Mouse (Mus musculus) heart, postnatal 0 days (tissue): ENCODE measurements at regions not wholly inside any gene's neighbourhood (a gene's known extent, or its start where the extent isn't known, plus 50 kb on each side); places are given as distances from the start of the nearest gene placed in this dataset.

Source experiments
- ATAC-seq: fragments of 200-750 bp; cut with Nextera tagmentation; 2 replicates; pipeline ENCODE4 v1.8.0; 2017; ENCODE audit warnings: low read depth, moderate number of reproducible peaks, moderate library complexity; ENCODE audit not compliant: insufficient read depth
- DNase-seq: peaks from one replicate; pipeline ENCODE4 v3.0.0-alpha.2; 2016; ENCODE audit warnings: low spot score
- H3K27ac ChIP-seq: fragments of 300-500 bp; sonication (generic); 2 replicates; pipeline ENCODE4 v1.5.1; 2014; ENCODE audit warnings: low read depth, mild to moderate bottlenecking
- H3K27me3 ChIP-seq: fragments of 300-500 bp; sonication (generic); 2 replicates; pipeline ENCODE4 v1.6.1; 2014; ENCODE audit warnings: low read length, mixed read lengths; ENCODE audit not compliant: control insufficient read depth, insufficient read depth
- H3K36me3 ChIP-seq: fragments of 300-500 bp; sonication (generic); replicated peaks from 2 replicates; pipeline ENCODE4 v1.6.1; 2014; ENCODE audit warnings: low read length, mixed read lengths; ENCODE audit not compliant: control insufficient read depth, insufficient read depth
- H3K4me1 ChIP-seq: fragments of 300-500 bp; sonication (generic); 2 replicates; pipeline ENCODE4 v1.6.1; 2014; ENCODE audit warnings: antibody characterized with exemption; ENCODE audit not compliant: control insufficient read depth, insufficient read depth
- H3K4me2 ChIP-seq: fragments of 300-500 bp; sonication (generic); 2 replicates; pipeline ENCODE4 v1.6.1; 2014; ENCODE audit warnings: low read depth, mild to moderate bottlenecking, low read length, moderate library complexity
- H3K4me3 ChIP-seq: fragments of 300-500 bp; sonication (generic); 2 replicates; pipeline ENCODE4 v1.5.1; 2014; ENCODE audit warnings: low read depth, low read length
- H3K9ac ChIP-seq: fragments of 300-500 bp; sonication (generic); replicated peaks from 2 replicates; pipeline ENCODE4 v1.6.1; 2014; ENCODE audit warnings: low read depth, low read length, mixed read lengths
- H3K9me3 ChIP-seq: fragments of 300-500 bp; sonication (generic); replicated peaks from 2 replicates; pipeline ENCODE4 v1.6.1; 2016; ENCODE audit warnings: low read length; ENCODE audit not compliant: control insufficient read depth
- CTCF ChIP-seq: IDR thresholded peaks from 2 replicates; pipeline ENCODE4 v1.5.1; 2016; ENCODE audit warnings: antibody characterized with exemption, control low read depth, low read depth
- EP300 ChIP-seq: IDR thresholded peaks from 2 replicates; pipeline ENCODE4 v1.6.1; 2016; ENCODE audit warnings: antibody characterized with exemption, low read depth
- WGBS: fragments of 180-500 bp; shearing (Covaris S2); extraction: QIAGEN DNeasy Blood & Tissue Kit; methylation state at CpG from one replicate; pipeline ENCODE4 v1.1.7; 2014; 5-methylcytosine and 5-hydroxymethylcytosine counted together

- no peaks in the 10 kb centered on the region; the same call in 1 of the 2 replicates for H3K4me1 ChIP-seq
- WGBS, result 51% methylated on average over 2 of the region's 2 CpGs
Measured at GRCm38 (mm10) chr11:31779267-31779666, 92.7 kb upstream of the Cpeb4 start.

GRCm38 (mm10) chr11:31780969-31781368 lies 91.0 kb upstream of the Cpeb4 start:
- Histone ChIP-seq H3K27me3 (no peaks in the 10 kb centered on the region), H3K4me2 (no peak overlapping the region), H3K9me3 (peaks cover 6% of the 10 kb centered on the region; the same call in 1 of the 2 replicates), H3K4me1 (no peaks in the 10 kb centered on the region; the same call in 1 of the 2 replicates), H3K4me3 (no peak overlapping the region), H3K36me3 (no peaks in the 10 kb centered on the region), H3K27ac (no peak overlapping the region), H3K9ac (no peak overlapping the region)
- no peak for TF ChIP-seq EP300
- no peak for TF ChIP-seq CTCF
- 72% methylated on average over 6 of the region's 6 CpGs for WGBS
- DNase-seq, result no peak
- no peak for ATAC-seq

More at GRCm38 (mm10) chr11:31779267-31779666, 92.7 kb upstream of the Cpeb4 start:
- Histone ChIP-seq H3K36me3 (no peaks in the 10 kb centered on the region), H3K27ac (no peak overlapping the region), H3K9ac (no peak overlapping the region), H3K4me2 (no peak overlapping the region), H3K4me3 (no peak overlapping the region), H3K27me3 (no peaks in the 10 kb centered on the region), H3K9me3 (peaks cover 6% of the 10 kb centered on the region; the same call in 1 of the 2 replicates)
- DNase-seq (no peak), ATAC-seq (no peak)
- TF ChIP-seq EP300 (no peak), CTCF (no peak)

- no peak overlapping the region for H3K27ac ChIP-seq
- no peaks in the 10 kb centered on the region; the same call in 1 of the 2 replicates for H3K4me1 ChIP-seq
- no peak overlapping the region for H3K9ac ChIP-seq
- no peak overlapping the region for H3K4me3 ChIP-seq
- H3K9me3 ChIP-seq, result peaks cover 6% of the 10 kb centered on the region; the same call in 1 of the 2 replicates
- DNase-seq (no peak), ATAC-seq (no peak; the same call in 1 of the 2 replicates)
- no peak overlapping the region for H3K4me2 ChIP-seq
- no peaks in the 10 kb centered on the region for H3K36me3 ChIP-seq
- TF ChIP-seq EP300 (no peak), CTCF (no peak)
- H3K27me3 ChIP-seq, result no peaks in the 10 kb centered on the region
- 51% methylated on average over 6 of the region's 6 CpGs for WGBS
Measured at GRCm38 (mm10) chr11:31781605-31782004, 90.4 kb upstream of the Cpeb4 start.

- no peaks in the 10 kb centered on the region for H3K27me3 ChIP-seq
- DNase-seq (no peak), ATAC-seq (no peak)
- TF ChIP-seq EP300 (no peak), CTCF (no peak)
- no peak overlapping the region for H3K4me2 ChIP-seq
- H3K27ac ChIP-seq, result no peak overlapping the region
- H3K9me3 ChIP-seq, result peaks cover 6% of the 10 kb centered on the region; the same call in 1 of the 2 replicates
- no peaks in the 10 kb centered on the region for H3K36me3 ChIP-seq
- WGBS, result 71% methylated on average over 4 of the region's 4 CpGs
- no peak overlapping the region for H3K4me3 ChIP-seq
- no peaks in the 10 kb centered on the region for H3K4me1 ChIP-seq
- no peak overlapping the region for H3K9ac ChIP-seq
Measured at GRCm38 (mm10) chr11:31783506-31784063, 88.4 kb upstream of the Cpeb4 start.

- 79% methylated on average over 6 of the region's 6 CpGs for WGBS
- TF ChIP-seq CTCF, result no peak
- TF ChIP-seq EP300, result no peak
- no peaks in the 10 kb centered on the region for H3K36me3 ChIP-seq
- H3K4me1 ChIP-seq, result no peaks in the 10 kb centered on the region
- no peak overlapping the region for H3K4me3 ChIP-seq
- DNase-seq (no peak), ATAC-seq (no peak)
- H3K9me3 ChIP-seq, result peaks cover 6% of the 10 kb centered on the region; the same call in 1 of the 2 replicates
- H3K27me3 ChIP-seq, result no peaks in the 10 kb centered on the region
- no peak overlapping the region for H3K27ac ChIP-seq
- H3K9ac ChIP-seq, result no peak overlapping the region
- no peak overlapping the region for H3K4me2 ChIP-seq
Measured at GRCm38 (mm10) chr11:31784332-31784901, 87.6 kb upstream of the Cpeb4 start.
